Mouse (Mus musculus): ENCODE measurements at regions not wholly inside any gene's neighbourhood (a gene's known extent, or its start where the extent isn't known, plus 50 kb on each side); places are given as distances from the start of the nearest gene placed in this dataset.

- DNase-seq = no peak
These were observed 61.4 kb downstream of the Gm4340 start for GRCm38 (mm10) chr10:104255250-104255649.

- no peak for DNase-seq
These were observed 81.0 kb downstream of the Gm4340 start for GRCm38 (mm10) chr10:104274841-104275240.

GRCm38 (mm10) chr10:104299146-104299545 lies 105.3 kb downstream of the Gm4340 start:
- peak; percentile 13 for DNase-seq

Data from right cerebral cortex, adult 18-20 months (tissue).